Mouse (Mus musculus): ENCODE data around the gene Spef2. TPM values are rescaled to one million over a fixed set of nuclear protein-coding genes. Genes with fewer than 3 reads are reported as not detected.

The Spef2 gene
- not detected for polyA plus RNA-seq (2014; fragmentation: Illumina TruSeq; extraction: RNeasy Lipid Tissue Mini Kit (QIAGEN cat#74804); ENCODE audit: low read depth, low replicate concordance)

DNA sequence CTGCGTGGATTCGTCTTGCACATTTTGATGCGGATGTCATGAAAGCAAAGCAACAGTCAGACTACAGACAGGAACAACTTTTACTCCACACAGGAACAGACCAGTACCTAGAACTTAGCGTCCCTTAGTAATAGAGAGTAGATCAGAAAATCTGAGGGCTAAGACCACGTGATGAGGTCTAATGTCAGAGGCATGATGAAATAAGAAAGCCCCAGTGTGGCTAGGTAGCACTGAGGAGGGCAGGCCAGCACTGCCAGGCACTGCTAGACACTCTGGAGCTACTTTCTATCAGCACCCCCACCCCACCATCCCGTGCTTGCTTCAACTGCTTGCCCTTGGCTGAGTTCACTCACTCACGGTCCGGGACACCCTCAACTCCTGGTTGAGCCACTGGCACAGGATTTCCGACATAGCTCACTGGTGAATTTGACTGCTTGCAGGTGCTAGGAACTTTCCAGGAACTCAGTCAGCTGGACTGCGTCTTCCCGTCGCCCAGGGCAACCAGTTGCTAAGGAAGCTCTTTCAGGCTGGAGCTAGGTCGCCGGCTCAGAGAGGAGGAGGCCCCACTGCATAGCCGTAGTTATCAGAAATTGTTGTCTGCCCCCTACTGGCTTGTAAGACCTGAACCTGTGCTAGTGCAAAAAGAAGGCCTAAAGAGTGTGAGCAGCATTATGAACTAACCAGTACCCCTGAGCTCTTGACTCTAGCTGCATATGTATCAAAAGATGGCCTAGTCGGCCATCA, at the start of gene Spef2:
Gene Spef2 (minus strand): TSS at position 510 of the 744 bp plus-strand sequence.

GRCm38 (mm10) chr15:9530076-9530475, 218.6 kb downstream of the Spef2 start, which contains the start of gene Il7r:
Gene Il7r (minus strand): TSS chr15:9530176.

Other genes with a start within 250 kb of the Spef2 start
- 0.39 TPM for gene Il7r, start 218.7 kb downstream of the Spef2 start, polyA plus RNA-seq (2014; fragmentation: Illumina TruSeq; extraction: RNeasy Lipid Tissue Mini Kit (QIAGEN cat#74804); ENCODE audit: low read depth, low replicate concordance)